Mouse (Mus musculus) forebrain, embryonic 14.5 days (tissue): Measurements from ENCODE around the gene Pip4k2c. TPM values are rescaled to one million over a fixed set of nuclear protein-coding genes. Genes with fewer than 3 reads are reported as not detected.
A peak's percentile ranks its signal among the peaks of the same experiment; 100 is the strongest.

Experiments
- ATAC-seq: fragments of 200-750 bp; cut with Nextera tagmentation; 2 replicates; pipeline ENCODE4 v1.8.0; 2017; ENCODE audit warnings: mild to moderate bottlenecking, moderate library complexity
- DNase-seq: peaks from one replicate; pipeline ENCODE4 v3.0.0-alpha.2; 2015; ENCODE audit warnings: low spot score
- H3K27ac ChIP-seq: fragments of 300-500 bp; sonication (generic); 2 replicates; pipeline ENCODE4 v1.5.1; 2014; ENCODE audit warnings: low read depth, mild to moderate bottlenecking, control low read depth, low read length, moderate library complexity
- H3K27me3 ChIP-seq: fragments of 300-500 bp; sonication (generic); replicated peaks from 2 replicates; pipeline ENCODE4 v1.6.1; 2014; ENCODE audit warnings: low read length, control low read depth, mixed read lengths; ENCODE audit not compliant: control insufficient read depth, insufficient read depth
- H3K36me3 ChIP-seq: fragments of 300-500 bp; sonication (generic); 2 replicates; pipeline ENCODE4 v1.6.1; 2014; ENCODE audit warnings: low read length, control low read depth; ENCODE audit not compliant: control insufficient read depth, insufficient read depth
- H3K4me1 ChIP-seq: fragments of 300-500 bp; sonication (generic); 2 replicates; pipeline ENCODE4 v1.6.1; 2014; ENCODE audit warnings: antibody characterized with exemption, low read length, control low read depth; ENCODE audit not compliant: control insufficient read depth, insufficient read depth
- H3K4me2 ChIP-seq: fragments of 300-500 bp; sonication (generic); 2 replicates; pipeline ENCODE4 v1.6.1; 2014; ENCODE audit warnings: mild to moderate bottlenecking, control low read depth, low read length
- H3K4me3 ChIP-seq: fragments of 300-500 bp; sonication (generic); 2 replicates; pipeline ENCODE4 v1.5.1; 2014; ENCODE audit warnings: low read depth, low read length, control low read depth
- H3K9ac ChIP-seq: fragments of 300-500 bp; sonication (generic); 2 replicates; pipeline ENCODE4 v1.6.1; 2014; ENCODE audit warnings: mild to moderate bottlenecking, low read length, control low read depth, moderate library complexity
- H3K9me3 ChIP-seq: fragments of 300-500 bp; sonication (generic); replicated peaks from 2 replicates; pipeline ENCODE4 v1.6.1; 2016; ENCODE audit warnings: low read length, control low read depth, mixed read lengths; ENCODE audit not compliant: control insufficient read depth
- WGBS: fragments of 180-500 bp; shearing (Covaris S2); extraction: QIAGEN DNeasy Blood & Tissue Kit; methylation state at CpG from one replicate; pipeline ENCODE4 v1.1.7; 2014; 5-methylcytosine and 5-hydroxymethylcytosine counted together
- polyA plus RNA-seq: library from polyadenylated mRNA; unstranded; fragments of >200 nt; fragmentation: Nextera tagmentation; extraction: Ambion mirVana; gene quantifications from 2 replicates; pipeline ENCODE4 v1.2.1, GENCODE M21; 2014

Pip4k2c gene
- polyA plus RNA-seq, 1 experiment from 2014 or later: 15.3 TPM

- H3K27ac ChIP-seq: peak overlapping the region; percentile 86
- H3K4me3 ChIP-seq: peak overlapping the region; percentile 65
- ATAC-seq (peak; percentile 82), DNase-seq (peak; percentile 82)
- under 1% methylated on average over 44 of the region's 46 CpGs for WGBS
- no peaks in the 10 kb centered on the region for H3K27me3 ChIP-seq
- H3K9ac ChIP-seq: peak overlapping the region; percentile 91
- peaks cover 20% of the 10 kb centered on the region for H3K36me3 ChIP-seq
- H3K9me3 ChIP-seq: no peaks in the 10 kb centered on the region
- peaks cover 19% of the 10 kb centered on the region for H3K4me1 ChIP-seq
- H3K4me2 ChIP-seq: peak overlapping the region; percentile 97
Measured at GRCm38 (mm10) chr10:127188465-127189115, 22.8 kb downstream of the Pip4k2c start.

DNA sequence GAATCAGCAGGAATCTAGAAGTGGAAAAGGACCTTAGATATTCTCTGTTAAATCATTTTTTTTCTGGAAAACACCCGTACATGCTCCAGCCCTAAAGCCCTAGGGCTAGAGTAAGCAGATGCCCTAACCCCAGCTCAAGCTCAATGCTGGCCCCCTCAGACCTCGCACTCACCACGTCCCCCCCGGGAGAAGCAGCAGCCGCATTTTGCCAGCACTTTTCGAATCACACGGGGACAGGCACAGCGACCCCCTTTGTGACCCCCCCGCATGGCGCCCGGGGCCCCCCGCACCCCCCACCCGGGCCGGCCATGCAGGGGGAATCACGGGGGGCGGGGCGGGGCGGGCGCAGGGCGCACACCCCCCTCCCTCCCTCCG lies 23.3 kb downstream of the Pip4k2c start:
- Histone ChIP-seq H3K27me3 (no peaks in the 10 kb centered on the region), H3K36me3 (peaks cover 16% of the 10 kb centered on the region), H3K9me3 (no peaks in the 10 kb centered on the region), H3K4me3 (peak overlapping the region; percentile 65), H3K27ac (peak overlapping the region; percentile 86), H3K9ac (peak overlapping the region; percentile 91), H3K4me2 (peak overlapping the region; percentile 97), H3K4me1 (peaks cover 19% of the 10 kb centered on the region)
- peak; percentile 18; the same call in 1 of the 2 replicates for ATAC-seq
- DNase-seq: no peak
- WGBS: 0% methylated on average over 20 of the region's 21 CpGs

DNA sequence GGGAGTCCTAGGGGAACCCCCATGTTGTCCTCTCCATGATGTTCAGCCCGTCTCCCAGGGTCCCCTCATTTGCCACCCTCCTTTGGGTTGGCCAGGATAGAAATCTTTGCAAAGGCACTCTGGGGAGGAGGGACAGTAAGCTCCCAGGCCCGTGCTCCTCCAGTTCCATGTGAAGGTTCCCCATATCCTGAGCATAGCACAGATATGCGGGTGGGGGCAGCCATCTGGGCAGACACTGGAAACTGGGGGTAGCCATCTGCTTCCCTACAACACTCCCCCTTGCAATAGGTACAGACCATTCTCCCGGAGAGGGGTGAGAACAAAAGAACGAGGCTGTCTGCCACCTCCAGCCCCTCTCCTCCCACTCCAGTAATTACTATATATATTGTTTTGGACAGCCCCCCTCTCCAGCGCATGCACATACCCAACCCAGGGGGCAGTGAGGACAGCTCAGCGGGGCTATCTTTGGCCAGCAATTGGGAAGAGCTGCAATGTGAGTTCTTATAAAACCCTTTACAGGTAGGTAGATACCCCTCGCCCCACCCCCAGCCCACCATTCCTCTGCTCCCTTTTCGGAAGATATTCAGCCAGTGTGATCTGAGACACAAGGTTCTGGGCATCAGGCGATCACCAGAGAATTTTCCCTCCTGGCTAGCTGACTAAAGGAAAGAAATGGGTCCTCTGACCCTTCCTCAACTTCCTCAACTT lies 23.9 kb downstream of the Pip4k2c start:
- no peaks in the 10 kb centered on the region for H3K9me3 ChIP-seq
- peaks cover 19% of the 10 kb centered on the region for H3K4me1 ChIP-seq
- ATAC-seq (peak; percentile 49), DNase-seq (peak; percentile 75)
- H3K27me3 ChIP-seq: no peaks in the 10 kb centered on the region
- peak overlapping the region; percentile 97 for H3K4me2 ChIP-seq
- peak overlapping the region; percentile 65 for H3K4me3 ChIP-seq
- peaks cover 10% of the 10 kb centered on the region for H3K36me3 ChIP-seq
- H3K9ac ChIP-seq: peak overlapping the region; percentile 91
- WGBS: 28% methylated on average over 10 of the region's 10 CpGs
- peak overlapping the region; percentile 86 for H3K27ac ChIP-seq

GRCm38 (mm10) chr10:127186451-127186850 lies 24.9 kb downstream of the Pip4k2c start:
- Histone ChIP-seq H3K27me3 (no peaks in the 10 kb centered on the region), H3K4me3 (no peak overlapping the region), H3K36me3 (peaks cover 6% of the 10 kb centered on the region; the same call in 1 of the 2 replicates), H3K4me2 (no peak overlapping the region), H3K4me1 (peaks cover 19% of the 10 kb centered on the region), H3K27ac (no peak overlapping the region), H3K9me3 (no peaks in the 10 kb centered on the region), H3K9ac (no peak overlapping the region)
- ATAC-seq (no peak), DNase-seq (no peak)
- WGBS: 77% methylated on average over 1 of the region's 1 CpGs

DNA sequence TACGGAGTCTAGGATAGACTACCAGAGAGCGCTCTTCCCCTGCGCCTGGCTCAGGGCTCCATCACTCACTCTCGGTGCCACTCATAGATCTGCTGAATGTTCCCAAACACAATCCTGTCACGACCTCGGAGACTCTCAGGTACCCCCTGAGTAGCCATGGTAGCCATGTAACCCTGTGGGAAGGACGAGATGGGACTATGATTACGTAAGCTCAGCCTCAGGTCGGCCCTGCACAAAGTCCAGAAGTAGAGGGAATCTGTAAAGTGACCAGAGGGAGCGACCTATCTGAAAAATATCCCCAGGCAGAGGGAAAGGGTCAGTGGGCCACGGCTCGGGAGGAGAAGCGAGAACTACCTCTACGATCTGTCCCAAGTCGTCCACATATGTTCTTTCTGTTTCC lies 25.9 kb downstream of the Pip4k2c start:
- Histone ChIP-seq H3K27me3 (peaks cover 8% of the 10 kb centered on the region), H3K9ac (no peak overlapping the region), H3K4me3 (no peak overlapping the region), H3K4me1 (peaks cover 19% of the 10 kb centered on the region), H3K36me3 (no peaks in the 10 kb centered on the region; the same call in 1 of the 2 replicates), H3K4me2 (no peak overlapping the region), H3K27ac (no peak overlapping the region), H3K9me3 (no peaks in the 10 kb centered on the region)
- no peak for ATAC-seq
- no peak for DNase-seq
- 88% methylated on average over 15 of the region's 15 CpGs for WGBS

DNA sequence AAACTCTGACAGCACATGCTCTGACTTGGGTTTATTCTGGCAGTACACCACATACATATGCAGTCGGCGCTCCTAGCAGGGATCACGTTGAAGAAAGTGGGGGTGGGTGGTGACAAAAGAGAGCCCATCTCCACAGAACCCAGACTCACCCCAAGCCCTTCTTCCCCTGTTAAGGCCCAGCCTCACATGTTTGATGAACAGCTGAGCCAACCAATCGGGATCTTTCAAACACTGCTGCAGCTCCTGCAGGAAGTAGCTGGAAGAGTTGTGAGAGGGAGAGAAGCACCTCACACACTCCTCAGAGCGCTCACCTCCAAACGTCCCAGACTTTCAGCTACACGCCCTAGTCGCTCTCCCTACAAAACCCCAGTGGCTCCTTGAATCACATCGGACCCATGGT lies 26.3 kb downstream of the Pip4k2c start:
- no peaks in the 10 kb centered on the region for H3K9me3 ChIP-seq
- H3K4me3 ChIP-seq: no peak overlapping the region
- H3K27me3 ChIP-seq: peaks cover 12% of the 10 kb centered on the region
- no peak overlapping the region for H3K9ac ChIP-seq
- 71% methylated on average over 9 of the region's 9 CpGs for WGBS
- ATAC-seq (no peak), DNase-seq (no peak)
- no peaks in the 10 kb centered on the region for H3K36me3 ChIP-seq
- no peak overlapping the region for H3K27ac ChIP-seq
- peaks cover 20% of the 10 kb centered on the region for H3K4me1 ChIP-seq
- no peak overlapping the region for H3K4me2 ChIP-seq

DNA sequence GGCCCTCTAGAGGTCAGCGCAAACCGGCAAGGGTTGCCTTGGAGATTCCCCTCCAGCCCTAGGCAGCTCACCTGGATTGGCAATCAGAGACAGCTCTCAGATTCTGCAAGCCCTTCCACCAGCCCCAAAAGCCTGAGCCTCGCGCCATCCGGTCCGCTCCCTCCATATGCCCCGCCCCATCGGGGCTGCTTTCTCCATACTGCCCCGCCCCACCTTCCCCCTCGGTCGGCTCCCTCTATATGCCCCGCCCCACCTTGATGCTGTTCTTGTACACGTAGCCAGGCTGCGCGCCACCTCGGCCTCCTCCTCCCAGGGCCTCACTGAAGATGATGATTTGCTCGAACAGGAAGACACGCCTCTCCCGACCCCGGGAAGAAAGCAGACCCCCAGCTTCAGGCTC lies 27.6 kb downstream of the Pip4k2c start:
- no peaks in the 10 kb centered on the region for H3K9me3 ChIP-seq
- peaks cover 26% of the 10 kb centered on the region for H3K27me3 ChIP-seq
- peaks cover 9% of the 10 kb centered on the region; the same call in 1 of the 2 replicates for H3K4me1 ChIP-seq
- WGBS: 13% methylated on average over 20 of the region's 20 CpGs
- peak overlapping the region; percentile 25 for H3K4me2 ChIP-seq
- DNase-seq (no peak), ATAC-seq (no peak)
- H3K4me3 ChIP-seq: no peak overlapping the region
- peak overlapping the region; percentile 2 for H3K9ac ChIP-seq
- H3K27ac ChIP-seq: no peak overlapping the region
- H3K36me3 ChIP-seq: no peaks in the 10 kb centered on the region

DNA sequence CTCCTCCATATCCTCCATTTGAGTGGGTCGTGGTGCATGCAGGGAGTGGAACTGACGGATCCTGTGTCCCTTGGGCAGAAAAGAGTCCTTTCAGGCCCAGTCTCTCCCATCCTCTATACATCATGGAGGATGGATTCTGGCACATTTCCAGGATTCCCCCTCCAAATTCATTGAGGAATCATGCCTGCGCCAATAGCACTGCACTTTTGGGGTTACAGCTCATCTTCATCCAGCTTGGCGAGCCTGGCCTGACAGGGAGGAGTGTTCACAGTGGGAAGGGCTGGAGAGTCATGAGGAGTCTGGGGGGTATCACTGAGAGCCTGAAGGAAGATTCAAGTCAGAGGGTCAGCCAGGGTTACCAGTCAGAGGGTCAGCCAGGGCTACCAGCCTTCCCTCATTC lies 28.8 kb downstream of the Pip4k2c start:
- ATAC-seq (no peak), DNase-seq (no peak)
- H3K4me2 ChIP-seq: no peak overlapping the region
- no peaks in the 10 kb centered on the region for H3K9me3 ChIP-seq
- 83% methylated on average over 4 of the region's 4 CpGs for WGBS
- peaks cover 13% of the 10 kb centered on the region for H3K4me1 ChIP-seq
- H3K4me3 ChIP-seq: no peak overlapping the region
- no peak overlapping the region for H3K9ac ChIP-seq
- peaks cover 36% of the 10 kb centered on the region for H3K27me3 ChIP-seq
- H3K36me3 ChIP-seq: no peaks in the 10 kb centered on the region
- H3K27ac ChIP-seq: no peak overlapping the region

GRCm38 (mm10) chr10:127181566-127181965 lies 29.8 kb downstream of the Pip4k2c start:
- no peak for ATAC-seq
- WGBS: 62% methylated on average over 6 of the region's 6 CpGs
- H3K27me3 ChIP-seq: peaks cover 43% of the 10 kb centered on the region

More at GRCm38 (mm10) chr10:127181566-127181965, 29.8 kb downstream of the Pip4k2c start:
- no peak for DNase-seq
- peaks cover 9% of the 10 kb centered on the region for H3K4me1 ChIP-seq
- no peak overlapping the region for H3K9ac ChIP-seq
- no peaks in the 10 kb centered on the region for H3K36me3 ChIP-seq
- H3K4me3 ChIP-seq: no peak overlapping the region
- H3K9me3 ChIP-seq: no peaks in the 10 kb centered on the region
- no peak overlapping the region for H3K27ac ChIP-seq
- H3K4me2 ChIP-seq: no peak overlapping the region
